Mouse (Mus musculus): ENCODE data around the gene Btbd18.
"Not testable (repeated sequence)": the region's sequence is repeated elsewhere in the genome, so short reads cannot be mapped to it uniquely, and the experiment has no call there.

Gene Btbd18

GRCm38 (mm10) chr2:84647051-84647568 lies 11.8 kb upstream of the Btbd18 start:
- no peak for DNase-seq (ENCODE audit: low spot score in 2 of 2)

DNA sequence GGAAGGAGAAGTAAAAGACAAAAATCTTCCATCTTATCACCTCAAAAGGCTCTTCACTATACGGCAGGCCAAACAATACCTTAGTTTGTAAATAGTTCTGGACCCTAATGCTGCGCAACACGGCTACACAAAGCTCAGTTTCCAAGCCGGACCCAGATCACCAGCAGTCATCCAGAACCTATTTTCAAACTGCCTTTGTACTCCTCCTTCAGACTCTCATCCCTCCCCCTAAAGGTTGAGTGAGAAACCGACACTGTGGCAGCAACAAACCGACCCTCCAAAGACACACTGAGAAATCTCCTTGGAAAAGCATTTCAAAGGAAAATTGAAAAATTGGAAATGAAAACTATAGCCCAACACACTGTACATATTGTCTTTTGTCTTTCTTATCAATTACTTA lies 10.5 kb upstream of the Btbd18 start:
- DNase-seq (ENCODE audit: low spot score in 2 of 2) = no peak

DNA sequence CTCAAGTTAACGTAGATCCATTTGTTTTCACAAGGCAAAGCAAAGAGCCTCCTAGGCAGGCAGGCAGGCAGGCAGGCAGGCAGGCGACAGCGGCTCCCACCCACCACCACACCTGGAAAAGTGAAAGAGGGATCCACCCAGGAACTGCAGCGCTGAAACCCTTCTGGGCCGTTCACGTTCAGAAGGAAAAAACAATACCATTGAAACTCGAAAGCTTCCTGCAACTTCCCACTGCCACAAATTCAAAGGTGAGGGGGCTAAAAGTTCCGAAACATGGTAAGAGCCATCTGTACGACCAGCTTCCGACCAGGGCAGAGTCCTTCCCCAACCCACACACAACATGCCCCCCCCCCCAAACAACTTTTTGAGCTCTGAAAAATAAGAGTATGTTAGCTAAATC lies 9.2 kb upstream of the Btbd18 start:
- DNase-seq (ENCODE audit: low spot score in 2 of 2) = no peak

DNA sequence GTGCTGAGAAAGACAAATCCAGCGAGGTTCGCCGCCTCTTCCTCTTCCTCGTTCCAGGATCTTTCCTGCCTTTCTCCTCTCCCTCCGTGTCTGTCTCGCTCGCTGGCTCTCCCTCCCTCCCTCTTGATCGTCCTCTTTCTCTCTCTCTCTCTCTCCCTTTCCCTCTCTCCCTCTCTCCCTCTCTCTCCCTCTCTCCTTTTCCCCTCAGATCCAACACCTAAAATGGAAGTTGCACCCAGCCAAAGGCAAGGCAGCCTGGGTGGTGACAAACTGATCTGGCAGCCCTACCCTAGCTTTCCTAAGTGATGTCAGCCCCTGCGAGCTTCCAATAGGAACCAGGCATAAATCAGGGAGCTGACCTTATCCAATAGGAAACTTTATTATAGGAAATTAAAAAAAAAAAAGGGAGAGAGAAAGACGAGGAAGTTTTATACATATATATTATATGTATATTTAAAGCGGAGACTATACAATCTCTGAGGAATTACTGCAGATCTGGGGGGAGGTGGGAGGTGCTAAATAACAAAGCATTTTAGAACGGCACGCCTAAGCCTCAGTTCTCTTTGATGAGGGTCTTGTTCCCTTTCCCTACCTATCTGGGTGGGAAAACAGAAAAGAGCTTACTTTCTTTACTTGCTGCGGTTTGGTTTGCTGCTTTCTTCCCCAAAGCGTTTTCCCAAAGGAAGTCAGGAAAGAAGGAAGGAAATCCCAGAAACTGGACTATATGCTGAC lies 8.2 kb upstream of the Btbd18 start, which contains the start of gene Ctnnd1:
Ctnnd1 (minus strand) TSS at position 302 of the 732 bp plus-strand sequence.
- peak; percentile 17 to 41 for DNase-seq (ENCODE audit: low spot score in 2 of 2)

DNA sequence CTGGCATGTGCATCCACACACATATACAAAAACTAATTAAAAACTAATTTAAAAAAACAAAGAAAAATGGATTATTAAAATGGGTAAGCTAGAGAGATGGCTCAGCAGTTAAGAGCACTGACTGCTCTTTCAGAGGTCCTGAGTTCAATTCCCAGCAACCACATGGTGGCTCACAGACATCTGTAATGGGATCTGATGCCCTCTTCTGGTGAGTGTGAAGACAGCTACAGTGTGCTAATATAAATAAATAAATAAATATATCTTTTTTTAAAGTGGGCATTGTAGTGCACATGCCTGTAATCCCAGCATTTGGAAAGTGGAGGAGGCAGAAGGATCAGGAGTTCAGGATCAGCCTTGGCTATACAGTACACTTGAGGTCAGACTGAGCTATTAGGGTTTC lies 5.5 kb upstream of the Btbd18 start:
- DNase-seq (ENCODE audit: low spot score in 2 of 2) = no peak

DNA sequence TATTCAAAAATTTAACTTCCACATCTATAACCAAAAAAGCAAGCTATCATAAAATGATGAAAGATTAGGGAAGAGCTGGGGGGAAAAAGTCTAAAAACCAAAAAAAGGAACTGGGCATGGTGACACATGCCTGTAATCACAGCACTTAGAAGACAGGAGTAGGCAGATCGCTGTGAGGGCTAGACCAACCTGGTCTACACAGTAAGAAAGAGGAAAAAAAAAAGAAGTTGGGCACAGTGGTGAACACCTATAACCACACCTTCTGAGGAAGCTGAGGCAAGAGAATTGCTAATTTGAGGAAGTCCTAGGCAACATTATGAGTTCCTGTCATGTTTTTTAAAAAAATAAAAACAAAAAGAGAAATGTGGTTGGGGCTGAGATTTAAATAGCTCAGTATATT lies 3.0 kb upstream of the Btbd18 start:
- DNase-seq (ENCODE audit: low spot score in 2 of 2) = peak; percentile 42 to 49

DNA sequence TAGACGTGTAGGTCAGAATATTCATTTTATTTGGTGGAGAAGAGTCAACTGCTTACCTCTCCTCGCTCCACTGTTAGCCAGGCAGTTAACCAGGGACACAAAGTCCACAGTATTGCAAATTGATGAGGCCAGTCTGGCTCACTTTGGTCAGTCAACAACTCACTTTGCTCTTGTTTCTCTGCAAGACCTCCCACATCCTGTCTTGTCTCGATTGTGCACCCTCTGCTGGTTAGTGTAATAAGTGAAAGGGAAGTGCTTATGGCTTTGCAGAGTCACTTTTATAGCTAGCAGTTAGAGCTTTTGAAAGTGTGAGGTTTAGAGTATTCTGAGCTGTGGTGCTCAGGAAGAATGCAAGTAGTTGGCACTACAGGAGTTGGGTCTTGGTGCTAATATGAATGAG lies 1.4 kb downstream of the Btbd18 start:
- peak; percentile 67 to 76 for DNase-seq (ENCODE audit: low spot score in 2 of 2)

- peak; percentile 47 to 58 for DNase-seq (ENCODE audit: low spot score in 2 of 2)
Measured at GRCm38 (mm10) chr2:84662866-84663265, 4.0 kb downstream of the Btbd18 start.

DNA sequence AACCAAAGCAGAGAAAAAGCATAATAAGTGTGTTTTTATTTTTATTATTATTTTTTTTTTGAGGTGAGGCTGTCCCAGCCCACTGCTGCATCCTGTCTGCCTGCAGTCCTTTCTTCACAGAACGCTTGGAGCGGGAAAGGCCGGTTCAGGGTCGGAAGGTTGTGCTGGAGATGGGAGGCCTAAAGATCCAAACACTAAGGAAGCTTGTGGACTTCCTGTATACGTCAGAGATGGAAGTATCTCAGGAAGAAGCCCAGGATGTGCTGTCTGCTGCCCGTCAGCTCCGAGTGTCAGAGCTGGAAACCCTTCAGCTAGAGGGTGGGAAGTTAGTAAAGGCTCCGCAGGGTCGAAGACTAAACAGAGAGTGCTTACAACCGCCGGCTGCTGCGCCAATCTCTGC lies 7.2 kb downstream of the Btbd18 start:
- no peak for DNase-seq (ENCODE audit: low spot score in 2 of 2)

DNA sequence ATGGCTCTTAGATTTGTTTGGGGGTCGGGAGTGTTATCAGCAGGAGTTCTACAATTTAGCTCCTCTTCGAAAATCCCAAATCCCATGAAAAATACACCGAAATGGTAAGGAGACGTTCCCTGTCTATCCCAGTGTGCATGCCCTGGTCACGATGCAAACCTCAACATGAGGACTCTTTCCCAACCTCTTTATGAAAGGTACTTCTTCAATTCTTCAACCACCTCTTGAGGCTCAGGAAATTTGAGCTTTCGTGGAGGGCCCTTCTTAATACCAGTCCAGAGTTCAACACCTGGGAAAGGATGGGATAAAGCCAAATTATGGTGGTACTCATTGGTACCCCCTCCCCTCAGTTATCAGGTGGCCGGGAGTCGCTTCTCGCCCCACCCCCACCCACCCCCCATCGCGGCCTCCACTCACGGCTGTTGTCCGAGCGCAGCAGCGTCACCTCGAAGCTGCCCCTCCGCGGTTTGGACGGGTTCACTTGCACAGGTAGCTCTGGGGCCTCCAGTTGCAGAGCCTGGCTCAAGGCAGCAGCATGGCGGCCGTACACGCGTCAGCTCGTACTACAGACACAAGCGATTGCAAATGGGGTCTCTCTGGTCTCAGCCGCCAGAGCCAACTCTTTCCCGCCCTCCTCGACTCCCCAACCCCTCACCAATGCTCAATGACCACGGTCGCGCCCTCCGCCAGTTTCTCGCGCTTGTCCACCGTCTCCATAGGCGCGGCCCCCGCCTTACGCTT lies 11.1 kb downstream of the Btbd18 start:
- DNase-seq (ENCODE audit: low spot score in 2 of 2) = no peak

DNA sequence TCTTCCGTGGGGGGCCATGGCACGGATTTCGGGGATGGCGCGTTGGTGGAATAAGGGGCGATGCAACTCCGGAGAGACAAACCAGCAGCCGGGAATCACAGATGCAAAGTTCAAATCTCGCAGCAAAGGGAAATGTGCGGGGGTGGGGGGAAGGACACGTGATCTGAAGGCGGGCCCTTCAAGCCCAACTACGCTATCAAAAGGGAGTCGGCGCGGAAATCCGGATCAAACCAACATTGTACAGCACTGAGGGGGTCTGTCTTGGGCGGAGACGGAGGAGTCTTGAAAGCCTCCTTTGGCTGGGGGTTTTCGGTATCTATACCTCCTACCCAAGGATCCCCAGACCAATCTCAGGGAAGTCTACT lies 11.7 kb downstream of the Btbd18 start, which contains the start of gene Selenoh:
Selenoh (minus strand) TSS at position 202 of the 365 bp plus-strand sequence.
- DNase-seq (ENCODE audit: low spot score in 2 of 2) = peak; percentile 83 to 88

DNA sequence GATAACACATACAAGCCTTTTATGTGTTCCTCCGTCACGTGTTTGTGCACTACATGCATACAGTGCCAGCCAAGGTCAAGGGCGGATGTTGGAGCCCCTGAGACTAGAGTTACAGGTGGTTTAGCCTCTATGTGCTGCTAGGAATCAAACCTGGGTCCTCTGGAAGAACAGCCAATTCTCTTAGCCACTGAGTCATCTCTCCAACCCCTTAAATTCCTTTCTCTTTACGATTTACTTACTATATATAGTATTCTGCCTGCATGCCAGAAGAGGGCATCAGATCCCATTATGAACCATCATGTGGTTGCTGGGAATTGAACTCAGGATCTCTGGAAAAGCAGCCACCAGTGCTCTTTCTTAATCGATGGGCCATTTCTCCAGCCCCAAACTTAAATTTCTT lies 12.7 kb downstream of the Btbd18 start:
- not testable (repeated sequence) for DNase-seq (ENCODE audit: low spot score in 2 of 2)

- DNase-seq (ENCODE audit: low spot score in 2 of 2) = no peak
Measured at GRCm38 (mm10) chr2:84677270-84677967, 18.5 kb downstream of the Btbd18 start.

DNA sequence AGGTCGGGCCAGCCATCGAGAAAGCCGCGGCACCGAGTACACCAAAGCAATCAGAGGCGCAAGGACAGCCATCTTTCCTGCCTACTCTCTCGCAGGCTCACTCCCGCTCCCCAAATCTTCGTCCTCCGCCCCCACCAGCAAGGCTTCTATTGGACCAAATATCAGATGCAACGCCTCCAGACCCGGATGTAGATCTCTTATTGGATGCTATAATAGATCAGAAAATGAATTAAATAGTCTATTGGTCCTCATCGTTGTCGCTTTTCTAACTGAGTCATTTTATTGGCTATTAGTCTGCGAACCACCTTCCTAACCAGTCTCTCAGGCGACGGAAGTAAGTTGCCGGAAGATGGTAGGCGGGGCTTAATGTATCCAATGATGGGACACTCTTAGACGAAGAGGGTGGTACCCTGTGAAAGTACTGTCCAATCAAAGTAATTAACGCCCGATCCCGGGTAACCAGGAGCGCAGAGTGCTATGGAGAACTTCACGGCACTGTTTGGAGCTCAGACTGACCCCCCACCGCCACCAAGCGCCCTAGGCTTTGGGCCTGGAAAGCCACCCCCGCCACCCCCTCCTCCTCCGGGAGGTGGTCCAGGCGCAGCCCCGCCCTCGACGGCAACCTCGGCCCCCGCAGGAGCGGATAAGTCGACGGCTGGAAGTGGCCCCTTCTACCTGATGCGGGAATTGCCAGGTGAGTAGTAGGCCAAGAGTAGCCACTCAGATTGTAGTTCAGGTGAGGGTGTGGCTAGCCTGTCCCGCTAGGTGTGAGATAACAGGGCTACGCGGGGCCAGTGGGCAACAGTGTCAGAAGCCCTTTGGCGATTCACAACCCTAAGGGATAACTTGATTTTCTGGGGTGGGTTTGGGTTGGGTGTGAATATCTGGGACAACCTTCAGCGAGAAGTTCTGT lies 19.3 kb downstream of the Btbd18 start, which contains the start of the genes Gm28635 and Med19:
Gm28635 (minus strand) TSS at position 74 of the 913 bp plus-strand sequence.
Med19 (plus strand) TSS at position 435 of the 913 bp plus-strand sequence.
- DNase-seq (ENCODE audit: low spot score in 2 of 2) = peak; percentile 95 to 99

DNA sequence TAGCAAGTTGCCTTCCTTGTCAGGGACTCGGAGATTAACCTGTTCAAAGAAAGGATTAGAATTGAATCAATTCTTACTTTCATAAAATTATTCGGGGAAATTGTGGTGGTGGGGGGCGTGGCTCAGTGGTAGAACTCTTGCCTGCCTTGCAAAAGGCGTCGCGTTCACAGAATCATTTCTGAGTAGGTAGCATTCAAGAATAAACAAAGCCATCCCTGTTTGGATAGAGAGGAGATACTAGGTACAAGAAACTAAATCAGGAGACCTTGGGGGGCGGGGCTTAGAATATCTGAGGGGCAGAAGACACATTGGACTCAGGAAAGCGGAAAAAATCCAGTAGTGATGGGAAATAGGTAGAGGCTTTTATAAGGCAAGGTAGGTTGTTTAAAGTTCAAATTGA lies 20.1 kb downstream of the Btbd18 start, which contains the start of gene Tmx2:
Tmx2 (minus strand) TSS at position 125 of the 400 bp plus-strand sequence.
- no peak for DNase-seq (ENCODE audit: low spot score in 2 of 2)

DNA sequence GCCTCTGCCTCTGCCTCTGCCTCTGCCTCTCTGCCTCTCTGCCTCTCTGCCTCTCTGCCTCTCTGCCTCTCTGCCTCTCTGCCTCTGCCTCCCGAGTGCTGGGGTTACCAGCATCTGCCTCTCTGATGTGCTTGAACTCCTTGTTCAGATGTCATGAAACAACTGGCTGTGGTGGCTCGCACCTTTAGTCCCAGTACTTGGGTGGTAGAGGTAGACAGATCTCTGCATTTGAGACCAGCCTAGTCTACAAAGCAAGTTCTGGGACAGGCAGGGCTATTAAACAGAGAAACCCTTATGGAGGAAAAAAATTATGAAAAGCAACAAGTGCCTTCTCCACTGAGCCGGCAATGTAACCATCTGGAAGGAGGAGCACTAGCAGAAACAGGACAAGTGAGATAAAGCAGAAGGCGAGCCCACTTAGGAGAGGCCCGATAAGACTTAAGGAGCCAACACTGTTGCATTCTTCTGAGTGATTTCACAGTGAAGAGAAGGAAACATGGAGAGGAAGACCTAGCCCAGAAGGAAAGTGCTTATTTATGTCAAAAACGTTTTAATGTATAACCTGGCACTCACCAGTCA lies 23.8 kb downstream of the Btbd18 start:
- peak; percentile 36 to 60 for DNase-seq (ENCODE audit: low spot score in 2 of 2)

GRCm38 (mm10) chr2:84688080-84688844 lies 29.4 kb downstream of the Btbd18 start:
- DNase-seq (ENCODE audit: low spot score in 2 of 2) = no peak

GRCm38 (mm10) chr2:84690050-84690449 lies 31.2 kb downstream of the Btbd18 start:
- DNase-seq (ENCODE audit: low spot score in 2 of 2) = no peak

GRCm38 (mm10) chr2:84695007-84695695 lies 36.3 kb downstream of the Btbd18 start:
- no peak for DNase-seq (ENCODE audit: low spot score in 2 of 2)
